Mouse (Mus musculus) hindbrain, embryonic 16.5 days (tissue): ENCODE data around the gene Ccl22. TPM values are rescaled to one million over a fixed set of nuclear protein-coding genes. Genes with fewer than 3 reads are reported as not detected.

Experiments used
- ATAC-seq: fragments of 200-750 bp; cut with Nextera tagmentation; 2 replicates; pipeline ENCODE4 v1.8.0; 2017; ENCODE audit warnings: moderate TSS enrichment, moderate library complexity
- H3K27ac ChIP-seq: fragments of 300-500 bp; sonication (generic); 2 replicates; pipeline ENCODE4 v1.5.1; 2014; ENCODE audit warnings: low read depth, mild to moderate bottlenecking, control low read depth, low read length, moderate library complexity
- H3K27me3 ChIP-seq: fragments of 300-500 bp; sonication (generic); replicated peaks from 2 replicates; pipeline ENCODE4 v1.6.1; 2014; ENCODE audit warnings: low read length; ENCODE audit not compliant: control insufficient read depth, insufficient read depth
- H3K36me3 ChIP-seq: fragments of 300-500 bp; sonication (generic); 2 replicates; pipeline ENCODE4 v1.6.1; 2014; ENCODE audit warnings: mild to moderate bottlenecking, low read length, moderate library complexity, mixed read lengths; ENCODE audit not compliant: control insufficient read depth, insufficient read depth
- H3K4me1 ChIP-seq: fragments of 300-500 bp; sonication (generic); 2 replicates; pipeline ENCODE4 v1.6.1; 2014; ENCODE audit warnings: low read depth, low read length; ENCODE audit not compliant: control insufficient read depth, insufficient read depth
- H3K4me2 ChIP-seq: fragments of 300-500 bp; sonication (generic); 2 replicates; pipeline ENCODE4 v1.6.1; 2014; ENCODE audit warnings: mild to moderate bottlenecking, low read length, control low read depth, moderate library complexity
- H3K4me3 ChIP-seq: fragments of 300-500 bp; sonication (generic); 2 replicates; pipeline ENCODE4 v1.5.1; 2014; ENCODE audit warnings: mild to moderate bottlenecking, low read length, control low read depth, moderate library complexity
- H3K9ac ChIP-seq: fragments of 300-500 bp; sonication (generic); 2 replicates; pipeline ENCODE4 v1.6.1; 2014; ENCODE audit warnings: low read depth, mild to moderate bottlenecking, control low read depth, low read length, moderate library complexity
- H3K9me3 ChIP-seq: fragments of 300-500 bp; sonication (generic); 2 replicates; pipeline ENCODE4 v1.6.1; 2014; ENCODE audit warnings: mild to moderate bottlenecking, low read length, moderate library complexity; ENCODE audit not compliant: control insufficient read depth
- WGBS: fragments of 180-500 bp; shearing (Covaris S2); extraction: QIAGEN DNeasy Blood & Tissue Kit; methylation state at CpG from one replicate; pipeline ENCODE4 v1.1.7; 2014; 5-methylcytosine and 5-hydroxymethylcytosine counted together
- polyA plus RNA-seq: library from polyadenylated mRNA; unstranded; fragments of >200 nt; fragmentation: Nextera tagmentation; extraction: Ambion mirVana; gene quantifications from 2 replicates; pipeline ENCODE4 v1.2.1, GENCODE M21; 2015

Gene Ccl22
- polyA plus RNA-seq, 1 experiment from 2014 or later, result not detected

DNA sequence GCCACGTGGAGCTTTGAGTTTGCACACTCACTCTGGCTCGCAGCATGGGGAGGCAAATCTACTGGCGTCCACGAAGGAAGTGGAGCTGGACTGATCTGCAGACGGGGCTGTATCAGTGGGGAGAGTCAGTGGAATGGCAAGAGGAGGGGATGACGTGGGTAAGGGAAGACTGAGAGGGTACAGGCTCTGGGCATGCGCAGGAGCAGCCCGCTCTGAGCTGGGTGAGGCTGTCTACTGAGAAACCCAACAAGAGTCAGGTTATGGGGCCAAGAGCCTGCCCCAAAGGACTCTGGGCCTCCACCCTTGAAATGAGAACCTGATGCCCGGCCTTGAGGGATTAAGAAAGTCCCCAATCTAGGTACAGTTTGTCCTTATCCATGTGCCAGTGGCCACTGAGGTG is 418 bp upstream of the Ccl22 start:
- H3K36me3 ChIP-seq, result no peaks in the 10 kb centered on the region
- H3K4me1 ChIP-seq, result no peaks in the 10 kb centered on the region
- no peak overlapping the region for H3K27ac ChIP-seq
- H3K4me3 ChIP-seq, result no peak overlapping the region
- no peak for ATAC-seq
- 76% methylated on average over 9 of the region's 9 CpGs for WGBS
- no peak overlapping the region for H3K9ac ChIP-seq
- H3K9me3 ChIP-seq, result no peaks in the 10 kb centered on the region; the same call in 1 of the 2 replicates
- no peaks in the 10 kb centered on the region for H3K27me3 ChIP-seq
- no peak overlapping the region for H3K4me2 ChIP-seq

DNA sequence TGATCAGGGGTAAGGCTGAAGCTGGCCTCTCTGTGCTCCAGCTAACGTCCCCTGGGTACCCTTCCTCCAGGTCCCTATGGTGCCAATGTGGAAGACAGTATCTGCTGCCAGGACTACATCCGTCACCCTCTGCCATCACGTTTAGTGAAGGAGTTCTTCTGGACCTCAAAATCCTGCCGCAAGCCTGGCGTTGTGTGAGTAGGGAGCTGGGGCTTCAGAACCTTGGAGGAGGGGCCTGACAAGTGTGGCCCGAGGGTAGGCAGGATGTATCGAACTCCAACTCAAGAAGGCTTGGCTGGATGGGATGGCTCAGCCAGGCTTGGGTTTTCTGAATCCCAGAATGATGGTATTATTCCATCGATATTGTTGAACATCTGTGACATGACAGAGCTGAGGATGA is 1.4 kb downstream of the Ccl22 start:
- no peak for ATAC-seq
- Histone ChIP-seq H3K4me2 (no peak overlapping the region), H3K9ac (no peak overlapping the region), H3K27ac (no peak overlapping the region), H3K9me3 (no peaks in the 10 kb centered on the region), H3K4me1 (no peaks in the 10 kb centered on the region), H3K27me3 (no peaks in the 10 kb centered on the region), H3K36me3 (no peaks in the 10 kb centered on the region), H3K4me3 (no peak overlapping the region)
- WGBS, result 86% methylated on average over 8 of the region's 8 CpGs

DNA sequence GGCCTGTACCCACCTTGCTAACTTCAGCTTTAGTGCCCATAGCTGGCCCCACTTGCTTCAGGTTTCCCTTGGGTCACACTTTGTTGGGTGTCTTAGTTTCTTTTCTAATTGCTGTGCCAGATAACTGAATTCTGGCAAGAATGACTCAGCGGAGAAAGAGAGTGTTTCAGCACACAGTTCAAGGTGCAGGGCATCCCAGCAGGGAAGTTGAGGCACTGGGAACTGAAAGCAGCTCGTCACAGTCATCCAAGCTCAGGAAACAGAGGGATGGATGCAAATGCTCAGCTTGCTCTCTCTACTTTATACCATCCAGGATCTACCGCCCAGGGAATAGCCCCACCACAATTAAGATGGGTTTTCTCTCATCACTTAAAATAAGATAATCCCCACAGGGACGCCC is 3.0 kb downstream of the Ccl22 start:
- Histone ChIP-seq H3K9me3 (no peaks in the 10 kb centered on the region), H3K27me3 (no peaks in the 10 kb centered on the region), H3K4me2 (no peak overlapping the region), H3K36me3 (no peaks in the 10 kb centered on the region), H3K27ac (no peak overlapping the region), H3K9ac (no peak overlapping the region), H3K4me1 (no peaks in the 10 kb centered on the region), H3K4me3 (no peak overlapping the region)
- ATAC-seq, result no peak
- WGBS, result 71% methylated on average over 4 of the region's 4 CpGs

DNA sequence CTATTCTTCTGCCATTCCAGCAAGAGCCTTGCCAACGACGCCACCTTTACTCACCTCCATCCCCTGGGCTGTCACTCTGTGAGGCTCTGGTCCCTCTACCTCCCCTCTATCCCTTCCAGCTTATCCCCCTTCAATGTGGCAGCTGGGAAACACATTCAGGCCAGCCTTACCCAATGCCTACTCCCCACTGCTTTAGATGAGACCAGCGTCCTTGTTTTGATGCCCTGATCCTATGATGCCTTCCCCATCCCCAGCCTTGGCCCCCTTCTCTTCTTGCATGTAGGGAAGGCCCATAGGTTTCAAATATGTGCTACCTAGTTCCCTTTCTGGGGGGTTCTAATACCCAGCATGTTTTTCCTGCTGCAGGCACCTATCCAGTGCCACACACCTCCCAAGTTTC is 4.6 kb downstream of the Ccl22 start:
- no peak overlapping the region for H3K4me3 ChIP-seq
- H3K27ac ChIP-seq, result no peak overlapping the region
- no peak overlapping the region for H3K9ac ChIP-seq
- no peak for ATAC-seq
- WGBS, result 86% methylated on average over 3 of the region's 3 CpGs
- no peaks in the 10 kb centered on the region for H3K4me1 ChIP-seq
- no peaks in the 10 kb centered on the region for H3K9me3 ChIP-seq
- H3K27me3 ChIP-seq, result no peaks in the 10 kb centered on the region
- H3K36me3 ChIP-seq, result no peaks in the 10 kb centered on the region
- no peak overlapping the region for H3K4me2 ChIP-seq

DNA sequence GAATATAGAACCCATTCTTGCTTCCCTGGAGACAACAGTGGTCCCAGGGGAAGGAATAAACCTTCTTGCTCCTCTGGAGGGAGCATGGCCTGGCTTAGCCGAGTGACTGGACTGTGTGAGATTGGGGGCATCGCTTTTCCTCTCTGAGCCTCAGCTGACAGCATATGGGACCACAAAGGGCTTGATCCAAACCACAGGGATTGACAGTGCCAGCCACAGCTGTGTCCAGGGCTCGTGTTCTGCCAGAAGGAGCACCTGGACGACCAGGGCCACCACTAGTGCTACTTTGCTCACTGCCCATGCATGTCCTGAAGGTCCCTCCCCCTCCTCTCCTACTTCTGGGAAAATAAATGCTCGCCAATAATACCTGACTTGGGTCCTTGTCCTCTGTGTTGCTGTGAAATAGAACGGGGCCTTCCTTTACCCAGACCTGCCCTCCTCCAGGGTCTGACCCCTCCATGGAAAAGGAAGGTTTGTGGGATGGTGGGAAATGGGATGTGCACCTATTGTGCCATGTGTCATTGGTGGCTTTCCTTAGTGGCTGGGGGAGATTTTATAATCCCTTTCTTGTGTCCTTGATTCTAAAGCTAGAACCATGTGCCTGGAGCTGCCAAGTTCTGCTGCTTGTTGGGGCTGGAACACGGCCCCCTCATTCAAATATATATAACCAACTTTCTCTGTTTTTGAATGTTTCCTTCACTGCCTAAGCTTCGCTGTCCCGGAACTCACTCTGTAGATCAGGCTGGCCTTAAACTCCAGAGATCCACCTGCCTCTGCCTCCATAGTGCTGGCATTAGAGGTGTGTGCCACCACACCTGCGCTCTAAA is 5.8 kb downstream of the Ccl22 start:
- Histone ChIP-seq H3K27ac (no peak overlapping the region), H3K9ac (no peak overlapping the region), H3K4me2 (no peak overlapping the region), H3K36me3 (no peaks in the 10 kb centered on the region), H3K4me3 (no peak overlapping the region), H3K4me1 (no peaks in the 10 kb centered on the region), H3K27me3 (no peaks in the 10 kb centered on the region), H3K9me3 (no peaks in the 10 kb centered on the region)
- 86% methylated on average over 10 of the region's 10 CpGs for WGBS
- no peak for ATAC-seq

DNA sequence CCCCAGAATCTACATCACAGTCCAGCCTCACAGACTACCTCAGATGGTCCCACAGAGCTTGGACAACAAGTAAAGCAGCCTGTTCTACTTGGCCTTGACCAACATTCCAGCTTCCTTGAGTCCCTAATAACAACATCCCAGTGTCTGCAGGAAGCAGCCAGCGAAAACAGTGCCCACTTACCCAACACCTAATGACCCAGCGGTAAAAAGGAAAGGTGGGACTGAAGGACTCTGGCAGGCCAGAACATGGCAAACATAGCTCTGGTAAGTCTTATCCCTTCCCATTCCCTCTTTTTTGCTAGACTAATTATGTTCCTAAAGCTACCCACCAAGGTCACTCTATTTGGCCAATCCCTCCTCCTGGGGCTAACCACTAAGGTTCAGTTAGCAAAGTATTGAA is 8.6 kb downstream of the Ccl22 start:
- no peak overlapping the region for H3K27ac ChIP-seq
- no peak overlapping the region for H3K9ac ChIP-seq
- H3K4me1 ChIP-seq, result no peaks in the 10 kb centered on the region
- ATAC-seq, result no peak
- H3K27me3 ChIP-seq, result no peaks in the 10 kb centered on the region
- WGBS, result 98% methylated on average over 2 of the region's 2 CpGs
- no peak overlapping the region for H3K4me3 ChIP-seq
- no peaks in the 10 kb centered on the region for H3K36me3 ChIP-seq
- no peak overlapping the region for H3K4me2 ChIP-seq
- H3K9me3 ChIP-seq, result no peaks in the 10 kb centered on the region

DNA sequence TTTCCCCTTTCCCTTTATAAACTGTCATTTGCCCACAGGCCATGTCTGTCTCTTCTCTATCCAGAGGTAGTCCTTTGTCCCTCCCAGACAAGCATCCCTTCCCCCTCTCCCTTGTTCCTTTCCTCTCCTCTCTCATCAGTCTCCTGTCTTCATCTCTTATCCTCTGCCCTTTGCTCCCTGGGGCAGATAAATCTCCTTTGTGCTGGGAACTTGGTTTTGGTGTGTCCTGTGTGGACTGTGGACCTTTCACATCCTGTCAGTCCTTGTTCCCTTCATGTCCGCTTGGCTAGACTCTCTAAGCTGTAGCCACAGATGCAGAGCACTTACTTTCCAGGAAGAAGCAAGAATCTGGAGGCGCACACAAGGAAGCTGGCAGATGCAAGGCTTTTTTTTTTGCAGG is 9.1 kb downstream of the Ccl22 start:
- Histone ChIP-seq H3K9me3 (no peaks in the 10 kb centered on the region), H3K4me2 (no peak overlapping the region), H3K27me3 (no peaks in the 10 kb centered on the region), H3K36me3 (no peaks in the 10 kb centered on the region), H3K4me3 (no peak overlapping the region), H3K27ac (no peak overlapping the region), H3K9ac (no peak overlapping the region), H3K4me1 (no peaks in the 10 kb centered on the region)
- WGBS, result 70% methylated on average over 2 of the region's 2 CpGs
- ATAC-seq, result no peak

DNA sequence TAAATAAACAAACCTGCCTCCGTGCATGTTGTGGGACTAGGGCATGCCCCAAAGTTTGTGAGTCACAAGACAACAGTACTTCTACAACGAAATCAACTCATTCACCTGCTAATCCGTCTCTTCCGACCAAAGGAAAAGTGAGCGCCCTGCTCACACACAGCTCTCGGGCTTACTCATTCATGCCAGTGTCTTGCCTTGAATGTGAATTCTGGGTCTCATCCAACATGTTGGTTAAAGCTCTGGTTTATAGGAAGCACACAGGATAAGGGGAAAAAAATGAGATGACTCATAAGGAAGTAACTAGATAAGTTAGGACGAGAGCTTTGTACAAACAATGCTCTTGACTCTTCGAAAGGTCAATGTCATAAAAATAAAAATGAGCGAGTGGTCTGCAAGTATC is 21.6 kb downstream of the Ccl22 start:
- H3K27ac ChIP-seq, result no peak overlapping the region
- 78% methylated on average over 9 of the region's 9 CpGs for WGBS
- peaks cover 7% of the 10 kb centered on the region for H3K4me1 ChIP-seq
- H3K9me3 ChIP-seq, result no peaks in the 10 kb centered on the region
- no peaks in the 10 kb centered on the region for H3K36me3 ChIP-seq
- H3K4me3 ChIP-seq, result no peak overlapping the region
- no peak for ATAC-seq
- no peak overlapping the region for H3K9ac ChIP-seq
- no peak overlapping the region for H3K4me2 ChIP-seq
- no peaks in the 10 kb centered on the region for H3K27me3 ChIP-seq

DNA sequence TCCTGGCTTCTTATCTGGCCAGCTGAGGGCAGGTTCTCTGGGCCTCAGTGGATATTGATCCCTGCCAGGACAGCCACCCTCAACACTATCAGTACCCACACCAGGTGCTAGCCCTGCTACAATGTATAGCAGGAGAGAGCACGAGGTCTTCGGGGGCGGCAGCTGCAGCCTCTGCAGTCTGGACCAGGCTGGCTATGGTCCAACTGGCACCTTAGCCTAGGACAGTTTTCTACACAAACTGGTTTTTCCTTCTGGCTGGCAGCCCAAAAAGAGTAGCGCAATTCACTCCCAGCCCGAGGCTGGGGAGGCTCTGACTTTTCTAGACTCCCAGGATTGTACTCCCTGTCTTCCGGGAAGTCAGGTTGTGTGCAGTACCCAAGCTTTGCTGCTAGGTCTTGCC is 25.6 kb downstream of the Ccl22 start:
- Histone ChIP-seq H3K9ac (no peak overlapping the region), H3K4me1 (peaks cover 27% of the 10 kb centered on the region), H3K4me3 (no peak overlapping the region), H3K9me3 (no peaks in the 10 kb centered on the region), H3K27ac (no peak overlapping the region), H3K4me2 (no peak overlapping the region; the same call in 1 of the 2 replicates), H3K27me3 (no peaks in the 10 kb centered on the region), H3K36me3 (no peaks in the 10 kb centered on the region)
- ATAC-seq, result peak; percentile 18; the same call in 1 of the 2 replicates
- 36% methylated on average over 6 of the region's 6 CpGs for WGBS
